Mouse (Mus musculus): ENCODE data around the gene Gm26992. TPM values are rescaled to one million over a fixed set of nuclear protein-coding genes. Genes with fewer than 3 reads are reported as not detected.

Gene Gm26992
- polyA plus RNA-seq, 2 experiments from 2014 or later: not detected

GRCm38 (mm10) chrX:103484050-103484449 lies 62.2 kb downstream of the Gm26992 start:
- peak; percentile 66 for ATAC-seq

GRCm38 (mm10) chrX:103490853-103491252 lies 69.0 kb downstream of the Gm26992 start:
- ATAC-seq: no peak

GRCm38 (mm10) chrX:103492398-103493256 lies 70.8 kb downstream of the Gm26992 start:
- no peak for ATAC-seq

- peak; percentile 98 for ATAC-seq
These were observed 71.8 kb downstream of the Gm26992 start for GRCm38 (mm10) chrX:103493351-103494173.

GRCm38 (mm10) chrX:103499374-103499773 lies 77.6 kb downstream of the Gm26992 start:
- ATAC-seq: no peak

GRCm38 (mm10) chrX:103500137-103500536 lies 78.3 kb downstream of the Gm26992 start:
- no peak for ATAC-seq

GRCm38 (mm10) chrX:103508218-103508617 lies 86.4 kb downstream of the Gm26992 start:
- ATAC-seq: no peak

GRCm38 (mm10) chrX:103509168-103510019 lies 87.6 kb downstream of the Gm26992 start:
- peak; percentile 79 for ATAC-seq

GRCm38 (mm10) chrX:103514782-103515181 lies 93.0 kb downstream of the Gm26992 start:
- no peak for ATAC-seq

- no peak for ATAC-seq
These were observed 93.5 kb downstream of the Gm26992 start for GRCm38 (mm10) chrX:103515346-103515745.

- ATAC-seq: no peak
These were observed 97.0 kb downstream of the Gm26992 start for GRCm38 (mm10) chrX:103518798-103519197.

- no peak for ATAC-seq
These were observed 97.7 kb downstream of the Gm26992 start for GRCm38 (mm10) chrX:103519547-103519946.

GRCm38 (mm10) chrX:103521221-103521716 lies 99.5 kb downstream of the Gm26992 start:
- no peak for ATAC-seq

GRCm38 (mm10) chrX:103529185-103529584 lies 107.4 kb downstream of the Gm26992 start:
- peak; percentile 96 for ATAC-seq

Other genes starting within 250 kb of the Gm26992 start
- not detected for gene Nap1l2, start 235.4 kb upstream of the Gm26992 start, polyA plus RNA-seq (2017; shearing (Covaris generic))
- not detected for gene Cdx4, start 100.6 kb upstream of the Gm26992 start, polyA plus RNA-seq (2017; shearing (Covaris generic))
- gene Chic1, start 65.5 kb upstream of the Gm26992 start, polyA plus RNA-seq (2017; shearing (Covaris generic)): 1 to 10 TPM; 3.1 to 3.2 TPM
- under 1 TPM; 0.67 to 0.87 TPM for gene Tsx, start 7.5 kb upstream of the Gm26992 start, polyA plus RNA-seq (2017; shearing (Covaris generic))
- gene Zcchc13, start 208.6 kb downstream of the Gm26992 start, polyA plus RNA-seq (2017; shearing (Covaris generic)): not detected

Measured in CD4-positive, CD25-positive, alpha-beta regulatory T cell, adult 4 months (primary cell).